Mouse (Mus musculus): Measurements from ENCODE around the gene Smarcad1. TPM values are rescaled to one million over a fixed set of nuclear protein-coding genes. Genes with fewer than 3 reads are reported as not detected.
"Not testable (repeated sequence)": the region's sequence is repeated elsewhere in the genome, so short reads cannot be mapped to it uniquely, and the experiment has no call there.

The Smarcad1 gene
- total RNA-seq (2022), result 1 to 10 TPM; 5.8 to 9.8 (median 8.5) TPM

DNA sequence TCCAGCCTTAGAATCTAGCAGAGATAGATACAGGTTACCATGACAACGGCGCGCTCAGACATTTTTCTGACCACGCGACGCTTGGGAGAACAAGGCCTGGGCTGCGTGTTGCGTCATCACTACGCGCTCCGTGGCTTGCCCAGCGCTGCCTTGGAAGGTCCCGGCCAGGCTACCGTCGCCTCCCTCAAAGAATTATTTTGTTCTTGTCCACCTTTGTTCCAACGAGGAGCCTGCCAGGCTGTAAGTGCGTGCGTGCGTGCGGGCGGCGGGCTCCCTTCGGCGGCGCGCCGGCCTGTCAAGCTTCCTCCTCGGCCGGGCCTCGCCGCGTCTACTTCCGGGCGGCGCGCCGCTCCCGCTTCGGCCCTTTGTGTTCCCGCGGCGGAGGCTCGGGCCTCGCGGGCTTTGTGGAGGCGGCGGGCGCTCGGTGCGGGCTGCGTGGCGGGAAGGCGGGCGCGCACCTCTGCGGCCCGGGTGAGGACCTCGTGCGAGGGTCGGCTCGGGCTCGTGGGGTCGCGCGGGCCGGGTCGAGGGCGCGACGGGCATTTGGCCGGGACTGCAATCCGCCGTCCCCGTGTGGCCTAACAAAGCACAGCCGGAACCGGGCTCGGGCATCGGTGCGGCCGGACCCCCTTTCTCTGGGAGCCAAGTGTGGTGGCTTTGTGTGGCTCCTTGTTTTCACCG, at the start of gene Smarcad1:
Smarcad1 (plus strand) TSS at position 93 of the 681 bp plus-strand sequence.
- peak; percentile 73 to 81 for DNase-seq (ENCODE audit: low spot score in 2 of 2)

DNA sequence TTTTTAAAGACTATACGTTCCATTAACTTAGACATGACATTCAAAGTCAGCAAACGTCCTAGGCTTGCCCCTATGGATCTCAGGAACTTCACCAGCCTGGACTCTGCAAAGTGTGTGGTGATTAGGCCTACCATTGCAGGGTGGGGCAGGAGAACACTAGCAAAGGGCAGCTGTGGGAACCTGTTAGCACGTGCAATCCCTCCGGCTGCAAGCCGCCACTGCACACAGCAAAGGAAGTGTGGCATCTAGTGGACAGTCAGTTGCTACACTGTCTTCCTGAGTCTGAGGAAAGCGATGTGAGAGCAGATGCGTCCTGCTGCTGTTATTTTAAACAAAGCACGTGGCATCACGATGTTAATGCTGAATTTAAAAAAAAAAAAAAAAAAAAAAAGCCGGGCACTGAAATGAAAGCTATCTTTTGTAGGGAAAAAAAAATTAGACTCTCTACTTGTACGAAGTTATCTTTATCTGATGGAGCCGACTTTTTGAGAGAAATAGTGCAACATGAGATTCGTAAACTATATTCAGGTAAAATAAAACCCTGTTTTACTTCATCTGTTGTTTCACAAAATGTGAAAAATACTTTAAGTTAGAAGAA, 45.5 kb upstream of the Smarcad1 start:
- no peak for DNase-seq (ENCODE audit: low spot score in 2 of 2)

DNA sequence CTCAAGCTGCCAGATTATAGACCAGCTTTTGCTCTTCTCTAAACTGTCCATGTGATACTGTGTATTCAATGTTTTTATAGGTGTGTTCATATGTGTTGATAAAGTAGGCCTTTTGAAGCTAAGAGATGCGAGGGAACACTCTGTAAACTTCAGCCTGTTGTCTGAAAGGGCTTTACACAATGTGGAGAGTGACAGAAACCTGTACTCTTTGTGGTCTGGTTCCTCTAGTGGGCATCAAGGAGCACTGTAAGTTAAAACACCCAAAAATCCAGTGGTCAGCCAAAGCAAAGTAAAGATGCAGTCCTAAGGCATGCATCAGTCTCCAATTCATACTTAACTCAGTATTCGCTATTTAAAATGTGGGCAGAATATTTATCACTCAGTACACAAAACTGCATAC, 44.6 kb upstream of the Smarcad1 start:
- DNase-seq (ENCODE audit: low spot score in 2 of 2), result no peak

DNA sequence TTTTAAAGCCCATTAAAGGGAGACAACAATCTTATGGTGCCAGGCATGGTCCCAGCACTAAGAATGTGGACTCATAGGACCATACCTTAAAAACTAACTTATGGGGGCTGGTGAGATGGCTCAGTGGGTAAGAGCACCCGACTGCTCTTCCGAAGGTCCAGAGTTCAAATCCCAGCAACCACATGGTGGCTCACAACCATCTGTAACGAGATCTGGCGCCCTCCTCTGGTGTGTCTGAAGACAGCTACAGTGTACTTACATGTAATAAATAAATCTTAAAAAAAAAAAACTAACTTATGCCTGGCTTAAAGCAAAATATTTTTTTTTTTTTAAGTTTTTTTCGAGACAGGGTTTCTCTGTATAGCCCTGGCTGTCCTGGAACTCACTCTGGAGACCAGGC, 41.6 kb upstream of the Smarcad1 start:
- DNase-seq (ENCODE audit: low spot score in 2 of 2), result not testable (repeated sequence)

DNA sequence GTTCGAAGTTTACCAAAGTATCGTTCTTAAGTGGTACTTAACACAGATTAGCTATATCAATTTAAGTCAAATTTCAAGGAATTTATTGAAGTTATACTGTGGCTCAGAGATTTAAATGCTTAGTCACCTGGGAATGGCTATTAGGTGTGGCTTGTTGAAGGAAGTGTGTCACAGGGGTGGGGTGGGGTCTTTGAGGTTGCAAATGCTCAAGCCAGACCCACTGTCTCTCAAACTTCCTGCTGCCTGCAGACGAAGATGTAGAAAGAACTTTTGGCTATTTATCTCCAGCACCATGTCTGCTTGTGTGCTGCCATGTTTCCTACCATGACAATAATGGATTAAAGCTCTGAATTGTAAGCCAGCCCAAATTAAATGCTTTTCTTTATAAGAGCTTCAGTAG, 40.2 kb upstream of the Smarcad1 start:
- no peak for DNase-seq (ENCODE audit: low spot score in 2 of 2)

DNA sequence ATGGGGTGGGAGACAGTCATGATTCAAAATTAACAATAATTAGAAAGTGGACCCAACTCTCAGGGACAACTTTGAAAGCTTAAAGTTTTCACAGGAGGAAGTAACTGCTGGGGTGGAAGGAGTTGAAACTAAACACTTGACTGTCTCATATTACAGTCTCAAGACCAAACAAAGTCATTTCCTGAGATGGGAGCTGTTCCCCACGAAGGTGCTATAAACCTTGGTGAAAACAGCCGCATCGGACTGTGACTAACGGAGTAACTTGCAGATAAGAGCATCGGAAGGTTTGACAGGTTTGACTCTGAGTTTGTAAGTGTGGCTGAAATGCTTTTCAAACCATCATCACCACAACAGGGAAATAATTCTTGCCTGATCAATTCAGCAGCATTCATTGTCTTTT, 33.5 kb upstream of the Smarcad1 start:
- no peak for DNase-seq (ENCODE audit: low spot score in 2 of 2)

DNA sequence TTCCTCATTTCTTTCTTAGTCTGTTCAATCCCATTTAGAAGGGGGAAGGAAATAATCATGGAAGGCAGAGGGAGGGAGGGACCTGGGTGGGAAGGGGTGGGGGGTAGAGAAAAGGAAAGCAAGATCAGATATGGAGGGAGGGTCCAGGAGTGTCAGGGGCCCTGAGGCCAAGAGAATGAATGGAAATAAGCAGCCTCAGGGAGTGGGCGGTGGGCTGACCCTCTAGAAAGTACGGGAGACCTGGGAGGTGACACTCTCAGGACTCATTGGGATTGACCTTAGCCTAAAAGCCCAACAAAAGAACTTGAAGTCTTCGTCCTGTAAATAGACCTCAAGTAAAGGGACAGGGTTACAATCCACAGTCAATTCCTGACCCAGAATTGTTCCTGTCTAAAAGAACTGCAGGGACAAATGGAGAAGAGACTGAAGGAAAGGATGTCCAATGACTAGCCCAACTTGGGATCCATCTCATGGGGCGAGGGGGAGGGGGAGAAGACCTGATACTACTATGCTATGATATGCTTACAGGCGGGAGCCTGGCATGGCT, 30.9 kb upstream of the Smarcad1 start:
- DNase-seq (ENCODE audit: low spot score in 2 of 2), result no peak

DNA sequence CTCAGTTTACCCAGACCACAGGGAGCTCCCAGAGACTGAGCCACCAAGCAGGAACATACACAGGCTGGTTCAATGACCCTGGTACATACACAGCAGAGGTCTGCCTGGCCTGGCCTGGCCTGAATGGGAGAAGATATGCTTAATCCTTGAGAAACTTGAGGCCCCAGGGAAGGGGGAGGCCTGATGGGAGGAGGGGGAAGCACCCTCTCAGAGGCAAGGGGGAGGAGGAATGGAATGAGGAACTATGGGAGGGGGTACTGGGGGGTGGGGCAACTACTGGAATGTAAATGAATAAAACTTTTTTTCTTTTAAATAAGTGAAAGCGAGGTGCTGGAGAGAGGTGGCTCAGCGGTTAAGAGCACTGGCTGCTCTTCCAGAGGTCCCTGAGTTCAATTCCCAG, 30.2 kb upstream of the Smarcad1 start:
- no peak for DNase-seq (ENCODE audit: low spot score in 2 of 2)

DNA sequence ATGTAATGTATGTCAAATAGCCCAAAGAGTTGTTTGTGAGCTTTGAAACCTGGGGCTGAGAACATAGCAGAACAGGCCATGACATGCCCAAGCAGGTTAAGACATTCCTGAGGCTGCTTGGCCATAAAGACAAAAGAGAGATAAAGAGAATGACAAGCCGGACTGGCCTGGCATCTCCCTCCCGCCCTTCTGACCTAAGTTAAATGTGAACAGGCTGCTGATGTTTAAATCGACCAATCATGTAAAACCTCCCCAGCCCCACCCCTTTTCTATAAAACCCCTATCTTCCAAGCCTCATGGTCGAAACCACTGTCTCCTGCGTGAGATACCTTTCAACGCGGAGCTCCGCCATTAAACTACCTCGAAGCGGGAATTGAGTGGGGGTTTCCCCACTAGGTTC, 24.8 kb upstream of the Smarcad1 start:
- no peak for DNase-seq (ENCODE audit: low spot score in 2 of 2)

DNA sequence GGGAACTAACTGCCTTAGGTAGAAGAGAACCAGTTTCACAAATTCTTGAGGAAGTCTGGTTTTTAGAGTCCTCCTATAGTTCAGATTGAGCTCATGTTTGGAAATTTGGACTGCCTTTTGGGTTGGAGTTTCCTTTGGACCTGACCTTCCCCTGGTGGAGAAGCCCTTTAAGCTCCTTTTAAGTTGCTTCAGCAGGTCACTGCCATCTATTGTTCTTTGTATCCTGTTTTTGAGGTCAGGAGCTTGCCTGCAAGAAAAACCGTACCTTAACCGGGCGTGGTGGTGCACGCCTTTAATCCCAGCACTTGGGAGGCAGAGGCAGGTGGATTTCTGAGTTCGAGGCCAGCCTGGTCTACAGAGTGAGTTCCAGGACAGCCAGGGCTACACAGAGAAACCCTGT, 23.4 kb upstream of the Smarcad1 start:
- DNase-seq (ENCODE audit: low spot score in 2 of 2), result not testable (repeated sequence)

DNA sequence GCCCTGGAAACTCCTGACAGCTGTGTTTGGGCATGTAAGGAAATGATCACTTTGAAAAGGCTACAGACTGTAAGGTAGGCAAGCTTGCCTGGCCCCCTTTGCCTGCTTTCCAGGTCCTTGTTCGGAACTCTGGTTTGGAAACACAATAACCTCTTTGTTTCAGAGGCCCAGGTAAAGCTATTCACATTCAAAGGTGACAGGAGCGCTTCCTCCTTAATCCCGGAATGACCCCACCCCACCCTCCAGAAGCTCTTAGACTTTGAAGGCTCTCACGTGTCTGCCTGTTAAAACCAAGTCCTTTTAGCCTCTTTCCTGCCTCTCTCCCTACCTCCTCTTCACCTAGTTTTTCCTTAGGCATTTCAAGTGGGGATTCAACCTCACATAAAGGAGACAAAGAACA, 20.5 kb upstream of the Smarcad1 start:
- no peak for DNase-seq (ENCODE audit: low spot score in 2 of 2)

DNA sequence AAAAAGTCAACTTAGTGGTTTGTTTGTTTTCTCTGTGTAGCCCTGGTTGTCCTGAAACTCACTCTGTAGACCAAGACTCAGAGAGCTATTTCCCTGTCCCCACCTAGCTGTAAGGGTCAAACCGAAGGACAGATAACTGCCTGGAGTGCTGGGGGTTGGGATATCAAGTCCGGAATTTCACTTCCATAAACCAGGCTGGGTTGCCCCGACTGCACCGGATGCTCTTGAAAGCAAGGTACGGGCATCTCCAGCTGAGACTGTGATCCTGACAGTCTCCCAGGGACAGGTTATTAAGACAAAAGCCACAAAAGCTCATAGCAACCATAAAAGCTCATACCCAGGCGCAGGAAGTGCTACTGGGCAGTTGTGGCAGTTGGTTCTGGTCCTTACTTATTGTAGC, 19.3 kb upstream of the Smarcad1 start:
- DNase-seq (ENCODE audit: low spot score in 2 of 2), result no peak

DNA sequence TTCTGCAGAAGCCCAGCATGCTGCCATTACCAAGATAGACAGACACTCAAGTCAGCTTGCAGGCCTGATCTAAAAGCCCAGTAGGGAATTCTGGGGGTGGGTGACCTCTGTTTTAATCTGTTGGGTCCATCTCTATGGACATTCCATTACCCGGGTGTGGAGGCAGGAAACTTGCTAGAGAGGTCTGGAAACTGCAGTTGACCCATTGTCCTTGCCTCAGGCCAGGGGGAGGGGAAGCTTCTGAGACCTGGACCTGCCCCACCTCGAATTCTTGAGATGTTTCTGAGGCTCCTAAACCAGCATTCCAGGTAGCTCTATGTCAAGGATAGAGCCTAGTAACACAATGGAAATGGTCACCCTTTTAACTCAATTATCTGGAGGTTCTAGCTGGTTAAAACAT, 17.7 kb upstream of the Smarcad1 start:
- no peak for DNase-seq (ENCODE audit: low spot score in 2 of 2)

DNA sequence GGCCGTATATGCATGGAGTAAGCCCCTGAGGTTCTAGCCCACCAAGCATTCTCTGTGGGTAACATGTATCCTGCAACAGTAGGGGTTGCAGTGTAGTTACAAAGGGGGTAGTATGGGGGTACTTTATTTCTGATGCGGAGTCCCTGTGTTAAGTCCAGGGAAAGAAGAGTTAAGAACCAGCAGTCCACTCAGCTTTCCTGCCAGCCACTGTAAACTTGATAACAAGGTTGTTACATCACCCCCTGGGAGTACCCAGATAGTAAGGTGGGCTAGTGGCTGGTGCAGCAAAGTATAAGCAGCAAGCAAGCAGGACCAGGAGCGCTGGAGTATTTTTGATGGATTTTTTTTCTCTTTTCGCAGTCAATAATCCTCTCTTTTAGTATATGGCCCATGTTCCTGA, 17.3 kb upstream of the Smarcad1 start:
- DNase-seq (ENCODE audit: low spot score in 2 of 2), result no peak

DNA sequence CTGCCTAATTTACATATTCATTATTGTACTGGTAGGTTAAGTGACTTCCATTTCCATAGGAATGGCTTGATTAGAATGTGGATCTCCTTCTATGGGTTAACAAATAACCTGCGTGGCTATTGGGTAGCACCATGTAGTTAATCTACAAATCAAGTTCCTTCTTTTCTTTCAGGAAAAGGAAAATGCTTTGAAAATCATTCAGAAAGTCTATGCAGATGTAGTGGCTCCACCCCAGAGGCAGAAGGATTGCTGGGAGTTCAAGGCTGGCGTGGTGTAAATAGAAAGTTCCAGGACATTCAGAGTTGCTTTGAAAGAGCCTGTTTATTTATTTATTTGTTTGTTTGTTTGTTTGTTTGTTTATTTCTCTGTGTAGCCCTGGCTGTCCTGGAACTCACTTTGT, 7.7 kb upstream of the Smarcad1 start:
- DNase-seq (ENCODE audit: low spot score in 2 of 2), result no peak

DNA sequence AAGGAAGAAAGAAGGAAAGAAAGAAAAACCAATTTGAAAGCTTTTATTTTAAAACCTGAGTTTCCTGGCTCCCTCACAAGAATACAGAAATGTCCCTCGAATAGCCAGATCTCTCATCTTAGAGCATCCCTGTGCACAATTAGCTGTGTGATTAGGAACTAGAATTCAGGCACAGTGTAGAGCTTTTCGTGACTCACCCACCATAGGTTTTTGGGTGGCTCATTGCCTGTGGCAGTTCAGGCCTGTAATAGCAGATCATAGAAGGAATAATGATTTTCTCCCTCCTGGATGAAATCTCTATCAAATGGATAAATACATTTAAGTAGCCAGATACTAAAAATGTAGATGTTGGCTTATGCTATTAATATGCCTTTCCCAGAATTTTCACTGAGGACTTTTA, 6.9 kb upstream of the Smarcad1 start:
- DNase-seq (ENCODE audit: low spot score in 2 of 2), result no peak

DNA sequence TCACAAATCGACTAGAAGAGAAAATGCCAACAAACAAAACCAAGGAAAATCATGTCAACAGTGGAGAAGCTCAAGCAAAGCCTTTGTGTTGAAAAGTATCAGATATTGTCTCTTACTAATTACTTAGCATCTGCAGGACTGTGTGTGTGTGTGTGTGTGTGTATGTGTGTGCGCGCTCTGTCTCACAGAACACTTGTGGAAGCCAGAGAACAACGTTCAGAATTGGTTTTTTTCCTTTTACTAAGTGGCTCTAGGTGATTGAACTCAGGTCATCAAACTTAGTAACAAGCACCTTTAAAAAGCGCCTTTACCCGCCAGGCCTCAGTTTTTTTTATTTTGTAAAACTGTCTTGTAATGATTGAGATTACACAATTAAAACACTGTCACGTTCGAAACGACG, 451 bp upstream of the Smarcad1 start:
- DNase-seq (ENCODE audit: low spot score in 2 of 2), result no peak

DNA sequence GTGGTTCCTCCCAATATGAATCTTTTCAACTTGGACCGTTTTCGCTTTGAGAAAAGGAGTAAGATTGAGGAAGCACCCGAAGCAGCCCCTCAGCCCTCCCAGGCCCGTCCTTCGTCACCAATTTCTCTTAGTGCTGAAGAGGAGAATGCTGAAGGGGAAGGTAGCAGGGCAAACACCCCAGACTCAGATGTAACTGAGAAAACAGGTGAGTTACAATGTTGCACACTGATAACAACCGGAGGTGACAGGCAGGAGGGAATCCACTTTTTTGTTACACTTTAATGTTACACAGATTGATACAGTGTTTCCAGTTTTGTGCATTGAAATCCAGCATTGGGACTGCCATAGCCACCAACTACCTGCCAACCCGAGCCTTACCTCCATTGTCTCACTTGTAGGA, 858 bp downstream of the Smarcad1 start:
- DNase-seq (ENCODE audit: low spot score in 2 of 2), result no peak

DNA sequence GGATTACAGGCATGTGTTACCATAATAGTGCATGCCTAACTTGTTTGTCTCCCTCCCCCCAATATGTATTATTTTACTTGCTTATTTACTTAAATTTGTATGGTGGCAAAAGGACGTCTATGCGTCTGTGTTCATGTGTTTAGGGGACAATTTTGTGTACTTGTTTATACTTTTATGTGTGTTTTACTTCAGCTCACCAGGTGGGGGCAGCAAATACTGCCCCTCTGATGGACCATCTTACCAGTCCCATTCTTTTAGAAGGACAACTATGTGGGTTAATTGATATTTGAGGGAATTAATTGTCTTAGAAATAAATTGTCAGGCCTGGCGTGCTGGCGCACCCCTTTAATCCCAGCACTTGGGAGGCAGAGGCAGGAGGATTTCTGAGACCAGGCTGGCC, 6.7 kb downstream of the Smarcad1 start:
- DNase-seq (ENCODE audit: low spot score in 2 of 2), result no peak

DNA sequence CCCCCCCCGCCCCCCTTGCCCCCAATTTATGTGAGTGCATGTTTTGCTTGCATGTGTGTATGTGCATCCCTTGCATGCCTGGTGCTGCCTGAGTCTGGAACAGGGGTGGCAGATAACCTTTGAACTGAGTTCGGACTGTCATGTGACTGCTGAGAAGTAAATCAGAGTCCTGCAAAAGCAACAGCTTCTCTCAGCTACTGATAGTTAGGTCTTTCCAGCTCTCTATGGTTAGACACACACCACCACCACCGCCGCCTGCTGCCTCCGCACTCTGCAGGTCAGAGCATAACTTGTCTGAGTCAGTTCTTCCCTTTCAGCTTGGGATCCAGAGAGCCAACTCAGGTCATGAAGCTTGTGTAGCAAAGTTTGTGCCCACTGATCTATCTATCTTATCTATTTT, 14.2 kb downstream of the Smarcad1 start:
- DNase-seq (ENCODE audit: low spot score in 2 of 2), result no peak

DNA sequence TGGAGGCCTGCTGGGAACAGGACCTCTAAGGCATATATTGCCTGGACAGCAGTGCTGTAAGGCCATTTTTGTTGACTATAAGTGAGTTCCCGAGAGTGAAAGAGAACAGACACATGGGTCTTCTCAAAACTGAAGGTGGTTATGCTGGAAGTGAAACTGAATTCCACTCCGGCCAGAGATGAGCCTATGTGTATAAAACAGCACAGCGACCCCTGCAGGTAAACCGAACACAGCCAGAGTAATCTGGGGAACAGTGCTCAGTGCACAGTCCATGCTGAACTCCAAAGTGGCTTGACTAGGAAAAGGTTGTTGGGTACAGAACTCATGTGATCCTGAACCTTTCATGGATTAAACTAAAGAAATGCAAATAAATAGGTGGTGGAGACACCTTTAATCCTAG, 14.8 kb downstream of the Smarcad1 start:
- DNase-seq (ENCODE audit: low spot score in 2 of 2), result not testable (repeated sequence)

DNA sequence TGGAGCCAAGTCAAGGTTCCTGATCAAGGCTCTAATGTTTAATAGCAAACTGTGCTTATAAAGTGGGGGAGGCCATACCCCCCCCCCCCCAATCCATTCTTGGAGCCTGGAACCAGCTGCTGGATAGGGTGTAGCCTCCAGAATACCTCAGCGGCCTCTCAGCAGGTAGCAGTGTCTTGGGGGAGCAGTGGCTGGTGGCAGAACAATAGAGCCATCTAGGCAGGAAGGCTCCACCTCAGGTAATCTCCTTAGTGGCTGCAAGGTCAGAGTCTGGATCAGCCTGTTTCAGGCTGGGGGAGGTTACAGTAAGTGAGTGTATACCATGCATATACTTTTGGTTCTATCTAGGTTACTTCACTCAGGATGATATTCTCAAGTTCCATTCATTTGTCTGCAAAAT, 18.7 kb downstream of the Smarcad1 start:
- DNase-seq (ENCODE audit: low spot score in 2 of 2), result no peak

DNA sequence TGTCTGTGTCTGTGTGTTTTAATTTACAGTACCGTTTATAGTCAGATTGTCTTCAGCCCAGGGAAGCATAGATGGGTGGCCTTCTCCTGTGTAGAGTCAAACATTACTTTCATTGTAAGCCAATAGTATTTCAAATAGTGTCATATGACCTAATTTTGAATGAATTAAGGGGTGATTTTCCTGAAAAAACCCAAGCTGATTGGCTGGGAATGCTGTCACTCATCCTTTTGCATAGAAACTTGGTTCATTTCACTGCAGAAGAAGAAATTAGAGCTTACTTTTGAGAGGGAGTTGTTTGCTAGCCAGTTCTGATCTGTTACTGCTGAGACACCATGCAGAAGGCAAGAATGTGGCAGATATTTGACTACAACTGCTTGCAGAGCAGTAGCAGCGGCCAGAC, 32.8 kb downstream of the Smarcad1 start:
- no peak for DNase-seq (ENCODE audit: low spot score in 2 of 2)
